Mouse (Mus musculus) brain, adult 10 weeks (tissue): ENCODE data around the gene Tmem106c. TPM values are rescaled to one million over a fixed set of nuclear protein-coding genes. Genes with fewer than 3 reads are reported as not detected.

Source experiments
- polyA plus RNA-seq: library from polyadenylated mRNA; stranded (reverse); fragments of 350-450 nt; fragmentation: Illumina TruSeq; extraction: RNeasy Lipid Tissue Mini Kit (QIAGEN cat#74804); gene quantifications from one replicate; pipeline ENCODE4 v1.2.3, GENCODE M21; 2015; ENCODE audit warnings: low read depth, low replicate concordance

Tmem106c gene
- 48.7 TPM for polyA plus RNA-seq

GRCm38 (mm10) chr15:97963989-97964835 lies at the start of gene Tmem106c:
TSS of gene Tmem106c (plus strand) at chr15:97964200.

GRCm38 (mm10) chr15:98003822-98004739 lies 40.1 kb downstream of the Tmem106c start, which contains the start of gene Col2a1:
TSS of gene Col2a1 (minus strand) at chr15:98004695.

Other genes with a start within 250 kb of the Tmem106c start
- 5.8 TPM for gene Endou, start 232.9 kb upstream of the Tmem106c start, polyA plus RNA-seq
- gene Rapgef3, start 196.2 kb upstream of the Tmem106c start, polyA plus RNA-seq, result 26.4 TPM
- 184 TPM for gene Slc48a1, start 185.7 kb upstream of the Tmem106c start, polyA plus RNA-seq
- 26.7 TPM for gene Hdac7, start 119.7 kb upstream of the Tmem106c start, polyA plus RNA-seq
- 0.31 TPM for gene Vdr, start 53.6 kb upstream of the Tmem106c start, polyA plus RNA-seq
- 0.76 TPM for gene Col2a1, start 40.5 kb downstream of the Tmem106c start, polyA plus RNA-seq
- gene Pfkm, start 128.4 kb downstream of the Tmem106c start, polyA plus RNA-seq, result 317 TPM
- gene Senp1, start 129.5 kb downstream of the Tmem106c start, polyA plus RNA-seq, result 8.4 TPM
- gene Asb8, start 201.4 kb downstream of the Tmem106c start, polyA plus RNA-seq, result 54.3 TPM
- 23.8 TPM for gene Ccdc184, start 203.0 kb downstream of the Tmem106c start, polyA plus RNA-seq
- gene Olfr288, start 231.3 kb downstream of the Tmem106c start, polyA plus RNA-seq, result not detected